Mouse (Mus musculus) kidney, postnatal 25 days (tissue): ENCODE measurements around the gene Upk3a.

Experiments
- DNase-seq, 2 experiments: peaks; one replicate each; pipeline ENCODE4 v3.0.0; 2021; ENCODE audit warnings: mixed read lengths in 2 of 2

Gene Upk3a

GRCm38 (mm10) chr15:85055186-85055585, 38.2 kb downstream of the Upk3a start:
- no peak for DNase-seq

DNA sequence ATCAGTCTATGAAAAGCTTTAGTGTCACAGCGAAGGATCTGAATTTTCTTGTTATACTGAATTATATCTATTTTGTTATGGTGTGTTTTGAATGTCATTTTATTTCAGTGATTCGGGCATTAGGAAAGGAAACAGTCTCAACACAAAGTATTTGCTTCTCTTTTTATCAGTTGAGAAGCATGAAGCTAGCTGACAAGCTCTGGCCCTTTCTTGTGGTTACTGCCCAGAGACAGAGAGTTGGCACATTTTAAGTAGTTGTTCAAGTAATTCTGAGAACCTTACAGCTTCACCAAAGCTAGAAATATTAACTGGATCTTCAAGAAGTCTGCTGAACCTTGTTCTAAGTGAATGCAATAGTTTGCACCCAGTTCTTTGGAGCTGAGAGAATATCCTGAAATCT, 46.5 kb downstream of the Upk3a start:
- DNase-seq = no peak

DNA sequence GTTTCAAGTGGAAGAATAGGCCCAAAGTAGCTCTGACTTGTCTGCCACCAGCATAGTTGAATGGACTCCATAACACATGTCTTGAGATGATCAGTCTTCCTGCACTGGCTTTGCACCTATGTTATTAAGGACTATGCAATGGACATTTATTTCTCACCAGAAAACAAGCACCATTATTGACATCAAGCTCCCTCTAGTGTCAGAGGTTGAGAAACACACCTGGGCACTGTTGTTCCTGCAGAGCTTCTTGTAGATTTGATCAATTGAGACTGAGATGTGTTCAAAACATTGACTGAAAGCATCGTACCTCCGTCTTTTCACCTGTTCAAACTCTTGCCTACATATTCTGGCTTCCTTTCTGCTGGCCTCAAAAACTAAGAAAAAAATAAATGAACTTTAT, 53.6 kb downstream of the Upk3a start:
- peak in 1 of 2 experiments; percentile 49 for DNase-seq
